Mouse (Mus musculus) heart, embryonic 10.5 days (tissue): ENCODE data around the gene Sort1. TPM values are rescaled to one million over a fixed set of nuclear protein-coding genes. Genes with fewer than 3 reads are reported as not detected.

Experiments used
- DNase-seq: peaks from one replicate; pipeline ENCODE4 v3.0.0-alpha.2; 2017; ENCODE audit warnings: low spot score
- H3K27ac ChIP-seq: fragments of 300-500 bp; sonication (generic); 2 replicates; pipeline ENCODE4 v1.5.1; 2016; ENCODE audit warnings: mild to moderate bottlenecking
- H3K27me3 ChIP-seq: fragments of 300-500 bp; sonication (generic); 2 replicates; pipeline ENCODE4 v1.6.1; 2016; ENCODE audit warnings: mild to moderate bottlenecking; ENCODE audit not compliant: poor library complexity, insufficient read depth, severe bottlenecking
- H3K36me3 ChIP-seq: fragments of 300-500 bp; sonication (generic); 2 replicates; pipeline ENCODE4 v1.6.1; 2016; ENCODE audit warnings: mild to moderate bottlenecking, moderate library complexity
- H3K4me1 ChIP-seq: fragments of 300-500 bp; sonication (generic); 2 replicates; pipeline ENCODE4 v1.6.1; 2016; ENCODE audit warnings: mild to moderate bottlenecking
- H3K4me3 ChIP-seq: fragments of 300-500 bp; sonication (generic); 2 replicates; pipeline ENCODE4 v1.5.1; 2016; ENCODE audit warnings: mild to moderate bottlenecking, moderate library complexity
- H3K9me3 ChIP-seq: fragments of 300-500 bp; sonication (generic); 2 replicates; pipeline ENCODE4 v1.6.1; 2016; ENCODE audit warnings: mild to moderate bottlenecking, moderate library complexity
- WGBS: fragments of 180-500 bp; shearing (Covaris S2); methylation state at CpG from one replicate; pipeline ENCODE4 v1.1.7; 2016; 5-methylcytosine and 5-hydroxymethylcytosine counted together
- polyA plus RNA-seq: library from polyadenylated mRNA; unstranded; fragments of >200 nt; fragmentation: Nextera tagmentation; extraction: Ambion mirVana; gene quantifications from 2 replicates; pipeline ENCODE4 v1.2.1, GENCODE M21; 2016

Sort1 gene
- polyA plus RNA-seq, 1 experiment from 2014 or later, result 15.1 TPM

DNA sequence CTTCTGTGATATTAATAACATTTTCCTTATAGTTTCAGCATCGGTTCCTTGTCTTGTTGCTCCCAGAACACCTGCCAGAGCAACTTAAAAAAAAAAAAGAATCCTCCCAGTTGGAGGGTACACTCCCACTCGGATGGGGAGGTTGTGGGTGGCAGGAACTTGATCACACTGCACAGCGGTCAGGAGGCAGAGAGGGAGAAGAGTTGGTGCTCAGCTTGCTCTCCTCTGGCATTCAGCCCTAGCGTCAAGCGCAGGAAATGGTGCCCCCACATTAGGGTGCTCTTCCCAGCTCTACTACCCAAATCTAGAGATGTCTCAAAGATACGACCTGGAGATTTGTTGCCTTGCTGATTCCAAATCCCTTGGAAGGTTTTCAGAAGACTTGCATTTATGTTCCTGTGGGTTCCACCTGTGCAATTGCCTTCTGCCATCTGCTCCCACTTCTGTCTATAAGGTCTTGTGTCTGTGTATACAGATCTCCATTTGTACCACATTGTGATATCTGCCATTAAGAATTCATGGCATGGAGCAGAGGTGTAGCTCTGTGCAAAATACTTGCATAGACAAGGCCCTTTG lies 16.7 kb downstream of the Sort1 start:
- Histone ChIP-seq H3K4me1 (peaks cover 56% of the 10 kb centered on the region), H3K27ac (no peak overlapping the region), H3K9me3 (no peaks in the 10 kb centered on the region), H3K36me3 (no peaks in the 10 kb centered on the region), H3K27me3 (no peaks in the 10 kb centered on the region), H3K4me3 (no peak overlapping the region)
- DNase-seq, result no peak
- WGBS, result 87% methylated on average over 6 of the region's 6 CpGs

DNA sequence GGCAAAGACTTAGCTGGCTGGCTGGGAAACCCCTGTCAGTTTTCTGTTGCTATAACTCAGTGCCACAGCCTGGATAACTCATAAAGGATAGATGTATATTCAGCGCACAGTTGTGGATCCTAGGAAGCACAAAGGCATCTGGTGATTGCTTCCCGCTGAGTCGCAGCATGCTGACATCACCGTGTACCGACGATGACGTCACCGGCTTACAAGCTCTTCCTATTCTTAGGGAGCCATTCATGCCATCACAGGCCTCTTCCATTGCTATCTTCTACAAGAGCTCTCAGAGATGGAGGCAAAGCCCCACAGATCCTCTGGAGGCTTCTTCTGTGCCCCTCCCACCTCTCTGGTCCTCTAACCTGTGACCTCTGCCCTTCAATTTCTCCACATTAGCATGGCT lies 19.8 kb downstream of the Sort1 start:
- WGBS, result 88% methylated on average over 8 of the region's 8 CpGs
- Histone ChIP-seq H3K27me3 (no peaks in the 10 kb centered on the region), H3K27ac (peak overlapping the region; percentile 2; the same call in 1 of the 2 replicates), H3K4me1 (peaks cover 45% of the 10 kb centered on the region), H3K9me3 (no peaks in the 10 kb centered on the region), H3K4me3 (no peak overlapping the region), H3K36me3 (no peaks in the 10 kb centered on the region)
- no peak for DNase-seq

DNA sequence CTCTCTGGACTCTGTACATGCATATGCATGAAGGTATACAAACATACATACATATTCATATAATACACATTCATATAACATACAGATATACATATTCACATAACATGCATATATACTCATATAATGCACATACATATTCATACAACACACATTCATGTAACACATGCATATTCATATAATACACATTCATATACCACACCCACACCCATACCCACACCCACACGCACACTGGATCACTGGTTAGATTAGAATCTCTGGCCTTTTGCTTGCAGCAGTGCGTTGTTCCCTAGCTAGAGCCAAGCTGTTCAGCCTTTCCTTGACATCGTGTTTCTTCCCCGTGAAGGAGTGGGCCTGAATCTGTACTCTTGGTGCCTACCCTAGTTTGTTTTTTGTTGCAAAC lies 20.9 kb downstream of the Sort1 start:
- no peaks in the 10 kb centered on the region for H3K9me3 ChIP-seq
- no peaks in the 10 kb centered on the region for H3K36me3 ChIP-seq
- no peak overlapping the region for H3K4me3 ChIP-seq
- no peaks in the 10 kb centered on the region for H3K27me3 ChIP-seq
- DNase-seq, result no peak
- 86% methylated on average over 4 of the region's 4 CpGs for WGBS
- H3K27ac ChIP-seq, result no peak overlapping the region
- H3K4me1 ChIP-seq, result peaks cover 41% of the 10 kb centered on the region

DNA sequence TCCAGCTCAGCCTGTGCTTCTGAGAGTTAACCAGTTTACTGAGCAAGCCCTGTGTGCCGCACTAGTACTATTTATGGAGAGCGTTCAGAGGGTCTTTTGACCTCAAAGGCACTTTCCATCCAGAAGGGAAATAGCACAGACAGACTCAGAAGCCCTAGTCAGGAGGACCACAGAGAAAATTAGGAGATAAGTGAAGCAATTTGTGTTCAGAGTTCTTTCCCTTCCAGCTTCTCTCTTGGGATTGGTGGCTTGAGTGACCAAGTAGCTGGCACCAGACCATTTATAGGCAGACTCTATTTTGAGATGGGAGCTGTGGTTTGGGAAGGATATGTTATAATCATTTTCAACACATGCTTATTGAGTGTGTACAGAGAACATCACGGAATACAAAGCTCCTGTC lies 22.5 kb downstream of the Sort1 start:
- Histone ChIP-seq H3K27ac (peak overlapping the region; percentile 85), H3K4me3 (peak overlapping the region; percentile 12; the same call in 1 of the 2 replicates), H3K4me1 (peaks cover 42% of the 10 kb centered on the region), H3K36me3 (0 out of 2 replicates have a peak, but pooled peaks cover 2% of the 10 kb centered on the region), H3K9me3 (no peaks in the 10 kb centered on the region), H3K27me3 (no peaks in the 10 kb centered on the region)
- DNase-seq, result no peak
- WGBS, result 30% methylated on average over 3 of the region's 3 CpGs

DNA sequence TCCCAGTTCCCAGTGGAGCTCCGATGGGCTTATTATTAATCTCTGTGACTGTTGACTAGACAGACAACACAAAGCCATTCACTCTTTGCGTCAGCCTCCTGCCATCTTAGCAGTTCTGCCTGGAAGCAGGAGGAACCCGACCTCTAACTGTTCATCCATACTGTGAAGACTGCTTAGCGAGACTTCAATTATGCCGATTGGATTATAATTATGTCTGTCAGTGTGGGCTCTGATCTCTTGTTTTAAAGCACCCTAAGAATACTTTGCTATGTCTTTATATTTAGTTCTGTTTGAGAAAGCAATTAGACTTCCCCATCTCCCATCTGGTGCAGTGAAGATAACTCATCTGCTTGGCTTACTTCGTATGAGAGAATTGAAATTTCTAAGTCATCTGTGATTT lies 23.6 kb downstream of the Sort1 start:
- no peak for DNase-seq
- H3K36me3 ChIP-seq, result peaks cover 8% of the 10 kb centered on the region; the same call in 1 of the 2 replicates
- H3K27ac ChIP-seq, result no peak overlapping the region
- no peak overlapping the region for H3K4me3 ChIP-seq
- H3K9me3 ChIP-seq, result no peaks in the 10 kb centered on the region
- no peaks in the 10 kb centered on the region for H3K27me3 ChIP-seq
- WGBS, result 86% methylated on average over 6 of the region's 6 CpGs
- H3K4me1 ChIP-seq, result peaks cover 40% of the 10 kb centered on the region

DNA sequence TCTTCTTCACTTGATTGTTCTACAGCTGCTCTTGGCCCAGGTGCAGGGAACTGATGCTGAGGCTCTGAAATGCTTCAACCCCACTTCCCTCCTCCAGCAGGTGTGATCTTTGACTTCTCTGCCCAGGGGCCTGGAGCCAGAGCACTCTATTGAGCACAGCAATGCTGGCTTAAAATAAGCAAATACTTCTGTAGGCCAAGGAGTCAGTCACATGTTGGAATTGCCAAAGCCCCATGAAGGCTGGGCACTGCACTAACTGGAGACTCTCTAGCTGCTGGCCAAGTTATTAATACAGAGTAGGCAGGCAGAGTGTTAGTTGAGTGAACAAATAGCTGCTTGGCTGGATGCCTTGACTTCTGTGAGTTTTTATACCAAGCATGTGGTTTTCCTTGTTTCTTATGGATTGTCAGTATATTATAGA lies 27.0 kb downstream of the Sort1 start:
- H3K27ac ChIP-seq, result no peak overlapping the region
- no peak for DNase-seq
- H3K4me3 ChIP-seq, result no peak overlapping the region
- peaks cover 29% of the 10 kb centered on the region for H3K4me1 ChIP-seq
- H3K9me3 ChIP-seq, result no peaks in the 10 kb centered on the region
- no peaks in the 10 kb centered on the region for H3K27me3 ChIP-seq
- peaks cover 10% of the 10 kb centered on the region; the same call in 1 of the 2 replicates for H3K36me3 ChIP-seq

DNA sequence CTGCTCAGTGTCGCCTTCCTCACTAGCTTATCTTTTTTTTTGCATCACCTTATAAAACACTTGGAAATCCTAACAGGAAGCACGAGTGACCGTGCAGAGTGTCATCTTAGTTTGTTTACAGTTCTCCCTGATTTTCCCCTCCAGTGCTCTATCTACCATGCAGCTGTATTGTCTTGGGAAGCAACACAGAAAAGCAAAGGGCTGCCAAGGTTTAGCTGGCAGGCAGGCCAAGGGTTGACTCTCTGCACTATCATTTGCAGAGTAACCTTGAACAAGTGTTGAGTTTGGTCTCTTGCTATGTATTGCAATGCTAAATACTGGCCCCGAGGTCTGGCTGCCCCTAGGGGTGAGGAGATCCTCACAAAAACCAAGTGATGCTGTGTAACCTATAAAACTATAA lies 27.8 kb downstream of the Sort1 start:
- no peak for DNase-seq
- Histone ChIP-seq H3K27ac (no peak overlapping the region), H3K27me3 (no peaks in the 10 kb centered on the region), H3K9me3 (no peaks in the 10 kb centered on the region), H3K4me3 (no peak overlapping the region), H3K4me1 (peaks cover 22% of the 10 kb centered on the region), H3K36me3 (peaks cover 10% of the 10 kb centered on the region; the same call in 1 of the 2 replicates)
- 77% methylated on average over 4 of the region's 4 CpGs for WGBS

DNA sequence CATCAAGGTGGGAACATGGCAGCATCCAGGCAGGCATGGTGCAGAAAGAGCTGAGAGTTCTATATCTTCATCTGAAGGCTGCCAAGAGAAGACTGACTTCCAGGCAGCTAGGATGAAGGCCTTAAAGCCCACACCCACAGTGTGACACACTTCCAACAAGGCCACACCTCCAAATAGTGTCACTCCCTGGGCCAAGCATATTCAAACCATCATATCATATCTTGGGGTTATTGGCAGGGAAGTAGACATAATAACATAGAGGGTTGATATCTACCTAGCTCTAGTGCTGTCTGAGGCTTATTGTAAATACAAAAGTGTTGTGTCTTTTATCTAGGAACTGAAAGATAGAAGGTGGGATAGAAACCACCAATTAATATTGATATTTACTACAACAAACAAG lies 28.5 kb downstream of the Sort1 start:
- Histone ChIP-seq H3K9me3 (no peaks in the 10 kb centered on the region), H3K27ac (no peak overlapping the region), H3K36me3 (peaks cover 10% of the 10 kb centered on the region; the same call in 1 of the 2 replicates), H3K4me1 (peaks cover 21% of the 10 kb centered on the region), H3K27me3 (no peaks in the 10 kb centered on the region), H3K4me3 (no peak overlapping the region)
- no peak for DNase-seq

DNA sequence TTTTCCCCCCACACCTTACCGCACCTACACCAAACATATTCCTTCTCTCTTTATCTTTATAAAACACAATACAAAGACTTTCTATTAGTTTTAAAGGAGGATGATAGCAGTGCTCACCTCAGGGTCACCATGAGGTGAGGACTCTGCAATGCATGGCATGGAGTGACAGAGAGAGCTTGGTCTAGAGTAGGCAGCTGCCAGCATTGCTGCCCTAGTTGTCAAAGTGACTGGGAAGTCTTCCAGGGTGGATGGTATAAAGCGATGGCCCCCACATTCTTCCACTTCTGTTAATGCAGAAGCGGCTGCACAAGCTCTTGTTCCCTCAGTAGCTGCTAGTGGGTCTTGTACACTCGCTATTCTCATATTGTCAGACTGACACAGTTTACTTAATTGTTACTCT lies 29.3 kb downstream of the Sort1 start:
- Histone ChIP-seq H3K4me3 (no peak overlapping the region), H3K27me3 (no peaks in the 10 kb centered on the region), H3K9me3 (no peaks in the 10 kb centered on the region), H3K36me3 (peaks cover 10% of the 10 kb centered on the region; the same call in 1 of the 2 replicates), H3K27ac (no peak overlapping the region), H3K4me1 (peaks cover 17% of the 10 kb centered on the region)
- DNase-seq, result no peak
- WGBS, result 83% methylated on average over 4 of the region's 4 CpGs

DNA sequence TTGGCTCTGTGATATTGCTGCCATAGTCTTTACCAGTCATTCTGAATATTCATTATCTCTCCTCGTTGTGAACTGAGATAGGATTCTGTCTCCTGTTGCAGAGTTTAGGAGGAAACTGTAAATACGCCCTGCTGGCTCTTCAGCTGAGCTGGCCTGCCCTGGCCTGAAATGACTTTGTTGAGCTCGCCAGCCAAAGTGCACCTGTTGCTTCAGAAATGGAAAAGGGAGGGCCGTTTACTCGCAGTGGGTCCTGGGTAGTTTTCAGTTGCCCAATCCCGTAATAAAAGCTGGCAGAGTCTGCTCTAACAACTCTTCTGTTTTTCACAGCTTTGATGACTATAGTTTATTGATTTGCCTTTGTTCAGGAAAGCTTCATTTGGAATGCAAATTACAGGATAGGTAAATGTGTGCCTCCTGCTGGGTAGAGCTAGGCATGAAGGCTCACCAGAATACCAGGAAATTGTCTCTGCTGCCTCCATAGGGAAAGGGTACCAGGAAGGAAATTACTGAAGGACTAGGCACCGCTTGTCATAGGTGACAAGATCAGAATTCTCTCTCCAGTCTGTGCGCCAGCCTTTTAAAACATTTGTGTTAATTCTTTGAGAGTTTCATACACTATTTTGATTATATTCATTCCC lies 30.3 kb downstream of the Sort1 start:
- no peaks in the 10 kb centered on the region for H3K27me3 ChIP-seq
- 69% methylated on average over 8 of the region's 8 CpGs for WGBS

DNA sequence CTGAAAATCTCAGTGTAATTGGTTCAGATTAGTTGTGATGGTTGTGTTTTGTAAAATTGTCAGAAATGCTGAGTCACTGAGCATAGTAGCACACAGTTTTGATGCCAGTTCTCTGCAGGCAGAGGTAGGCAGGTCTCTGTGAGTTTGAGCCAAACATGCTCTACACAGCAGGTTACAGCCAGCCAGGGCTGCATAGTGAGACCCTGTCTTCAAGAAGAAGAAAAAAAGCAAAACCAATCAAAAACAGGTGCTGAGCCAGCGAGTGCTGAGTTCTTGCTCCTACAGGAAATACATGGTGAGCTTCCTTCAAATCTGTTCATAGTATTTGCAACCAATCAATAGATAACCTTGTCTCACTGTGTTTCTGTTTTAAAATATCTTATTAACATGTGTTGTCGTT lies 34.6 kb downstream of the Sort1 start:
- H3K27ac ChIP-seq, result no peak overlapping the region; the same call in 1 of the 2 replicates
- H3K4me3 ChIP-seq, result no peak overlapping the region
- H3K9me3 ChIP-seq, result no peaks in the 10 kb centered on the region
- H3K36me3 ChIP-seq, result 0 out of 2 replicates have a peak, but pooled peaks cover 2% of the 10 kb centered on the region
- H3K27me3 ChIP-seq, result no peaks in the 10 kb centered on the region
- DNase-seq, result no peak
- H3K4me1 ChIP-seq, result peaks cover 32% of the 10 kb centered on the region
- 59% methylated on average over 2 of the region's 2 CpGs for WGBS

More for the DNA sequence above, 30.3 kb downstream of the Sort1 start:
- Histone ChIP-seq H3K9me3 (no peaks in the 10 kb centered on the region), H3K27ac (no peak overlapping the region), H3K36me3 (peaks cover 10% of the 10 kb centered on the region; the same call in 1 of the 2 replicates), H3K4me3 (no peak overlapping the region), H3K4me1 (peaks cover 15% of the 10 kb centered on the region)
- no peak for DNase-seq

DNA sequence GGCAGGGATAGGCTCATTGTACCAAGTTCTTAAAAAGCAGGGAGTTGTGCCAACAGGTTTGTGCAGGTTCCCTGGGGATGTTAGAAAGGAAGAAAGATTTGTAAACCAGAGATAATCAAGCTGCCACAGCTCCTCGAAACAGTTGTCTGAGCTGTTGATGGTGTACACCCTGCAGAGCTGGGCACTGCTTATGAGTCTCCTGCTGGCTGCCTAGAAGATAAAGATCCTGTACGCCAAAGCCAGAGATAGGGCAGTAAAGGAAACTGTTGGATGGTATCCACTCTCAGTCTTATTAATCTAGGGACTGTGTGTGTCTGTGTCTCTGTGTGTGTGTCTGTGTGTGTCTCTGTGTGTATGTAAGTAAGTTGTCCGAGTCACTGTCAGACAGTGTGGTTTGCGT lies 37.8 kb downstream of the Sort1 start:
- Histone ChIP-seq H3K27ac (no peak overlapping the region), H3K27me3 (no peaks in the 10 kb centered on the region), H3K4me3 (no peak overlapping the region), H3K36me3 (peaks cover 18% of the 10 kb centered on the region), H3K4me1 (peaks cover 34% of the 10 kb centered on the region), H3K9me3 (no peaks in the 10 kb centered on the region)
- WGBS, result 59% methylated on average over 4 of the region's 4 CpGs
- DNase-seq, result no peak

DNA sequence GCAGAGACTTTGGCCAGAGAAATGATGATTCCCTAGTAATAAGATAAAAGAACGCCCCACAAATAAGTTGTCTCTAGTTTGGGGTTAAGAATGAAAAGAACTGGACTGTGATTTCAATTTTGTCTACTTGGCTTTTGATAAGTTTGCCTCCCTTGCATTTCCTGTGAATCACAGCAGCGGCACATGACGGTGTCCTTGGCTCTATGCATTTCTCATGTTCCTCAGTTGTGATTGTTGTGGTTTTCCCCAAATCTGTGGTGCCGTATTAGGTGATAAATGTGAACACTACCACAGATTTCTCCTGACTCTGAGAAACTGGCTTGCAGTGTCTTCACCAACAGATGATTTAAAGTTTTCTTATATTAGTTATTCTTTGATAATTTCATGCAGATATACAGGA lies 38.3 kb downstream of the Sort1 start:
- H3K27me3 ChIP-seq, result no peaks in the 10 kb centered on the region
- DNase-seq, result no peak
- H3K4me3 ChIP-seq, result no peak overlapping the region
- peaks cover 22% of the 10 kb centered on the region for H3K36me3 ChIP-seq
- H3K9me3 ChIP-seq, result no peaks in the 10 kb centered on the region
- H3K27ac ChIP-seq, result no peak overlapping the region
- H3K4me1 ChIP-seq, result peaks cover 34% of the 10 kb centered on the region
- 87% methylated on average over 4 of the region's 4 CpGs for WGBS
